18 mouse cellular contexts compared by ENCODE assay signal in the genomic region with DNA sequence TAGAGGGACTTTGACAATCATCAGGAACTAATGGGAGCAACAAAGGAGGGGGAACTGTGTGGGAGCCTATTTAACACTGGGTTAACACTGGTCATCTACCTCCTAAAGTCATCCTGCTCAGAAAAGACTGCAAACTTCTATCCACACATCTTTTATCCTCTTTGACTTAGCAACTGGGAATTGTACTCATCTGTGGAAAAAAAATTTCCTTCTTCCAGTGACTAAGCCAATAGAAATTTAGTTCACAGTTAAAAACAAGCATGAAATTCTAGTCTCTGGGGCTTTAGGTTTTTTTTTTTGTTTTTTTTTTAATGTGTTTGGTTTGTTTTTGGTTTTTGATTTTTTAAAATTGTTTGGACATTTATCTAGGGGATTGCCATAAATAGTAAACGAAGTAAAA.
DNase-seq lines count a peak whose midpoint lies in the region; ATAC-seq and TF ChIP-seq lines count a peak whose summit lies in the region.
"Had no signal": no experiment of that assay in that cellular context is flagged by ENCODE, and none has a peak within 500 bp of the region (broad histone marks: within the 10 kb centered on the region; RNA-seq: fewer than 3 reads in every experiment).

No protein-coding gene starts in this region.

- DNase-seq in lung, embryonic 14.5 days: no peak
- DNase-seq in lung, postnatal 14 days: no peak
- peak; percentile 70 for DNase-seq in Muller cell, postnatal 12 days (ENCODE audit: inconsistent ontology term)
- no peak for DNase-seq in layer of hippocampus, postnatal 10 days (ENCODE audit: low spot score in 2 of 2)
- no peak for DNase-seq in urinary bladder, adult 18-20 months (ENCODE audit: low spot score in 2 of 2)
- DNase-seq: cerebellum, adult 11 months; cerebellum, adult 2 months; cerebellum, adult 9-11 months; gastrocnemius, postnatal 36 days; heart, adult 2 months had no signal

- TF ChIP-seq CTCF in lung, embryonic 14.5 days (IDR thresholded peaks at IDR 0.05; ENCODE audit: low read depth): no peak
- TF ChIP-seq CTCF in embryonic fibroblast, embryonic 13.5 days (IDR thresholded peaks at IDR 0.05; ENCODE audit: borderline replicate concordance, insufficient read depth, low read length): no peak

- H3K36me3 ChIP-seq in lung, embryonic 14.5 days (ENCODE audit: insufficient read depth): no peaks in the 10 kb centered on the region
- H3K36me3 ChIP-seq: embryonic facial prominence, embryonic 13.5 days; heart, embryonic 10.5 days; heart, embryonic 13.5 days; hindbrain, embryonic 12.5 days had no signal

- no peaks in the 10 kb centered on the region for H3K9me3 ChIP-seq in lung, embryonic 14.5 days (ENCODE audit: low read depth, low read length)
- H3K9me3 ChIP-seq: embryonic facial prominence, embryonic 13.5 days; heart, embryonic 10.5 days; heart, embryonic 13.5 days; hindbrain, embryonic 12.5 days; hindbrain, embryonic 15.5 days had no signal

- H3K27me3 ChIP-seq in lung, embryonic 14.5 days (ENCODE audit: insufficient read depth, low read length): no peaks in the 10 kb centered on the region
- H3K27me3 ChIP-seq: embryonic facial prominence, embryonic 13.5 days; heart, embryonic 13.5 days; hindbrain, embryonic 12.5 days; hindbrain, embryonic 15.5 days had no signal

- ATAC-seq in lung, embryonic 14.5 days (ENCODE audit: insufficient read depth): no peak
- ATAC-seq: forebrain, embryonic 14.5 days; forebrain, postnatal 0 days had no signal

- TF ChIP-seq POLR2A in embryonic fibroblast, embryonic 13.5 days (IDR thresholded peaks at IDR 0.05; ENCODE audit: low read depth, low read length): no peak

- H3K9ac ChIP-seq in lung, embryonic 14.5 days: no peak overlapping the region
- H3K9ac ChIP-seq: embryonic facial prominence, embryonic 13.5 days; forebrain, postnatal 0 days; heart, embryonic 13.5 days; hindbrain, embryonic 12.5 days; hindbrain, embryonic 15.5 days had no signal

- H3K4me3 ChIP-seq in lung, embryonic 14.5 days (ENCODE audit: low read depth, low read length): no peak overlapping the region
- no peak overlapping the region for H3K4me3 ChIP-seq in embryonic fibroblast, embryonic 13.5 days (ENCODE audit: insufficient read depth, low read length)
- H3K4me3 ChIP-seq: embryonic facial prominence, embryonic 13.5 days; heart, adult 2 months; heart, embryonic 10.5 days; heart, embryonic 13.5 days; hindbrain, embryonic 12.5 days; hindbrain, embryonic 15.5 days had no signal

- H3K4me1 ChIP-seq in lung, embryonic 14.5 days (ENCODE audit: insufficient read depth): no peaks in the 10 kb centered on the region
- H3K4me1 ChIP-seq in embryonic fibroblast, embryonic 13.5 days (ENCODE audit: control insufficient read depth, insufficient read depth, low read length): peaks cover 3% of the 10 kb centered on the region; the same call in 1 of the 2 replicates
- H3K4me1 ChIP-seq: embryonic facial prominence, embryonic 13.5 days; heart, embryonic 10.5 days; hindbrain, embryonic 15.5 days had no signal

- WGBS in lung, embryonic 14.5 days: 78% methylated on average over 1 of the region's 1 CpGs

- H3K27ac ChIP-seq in lung, embryonic 14.5 days (ENCODE audit: low read depth): 0 out of 2 replicates have a peak overlapping the region, but pooled peaks have one; percentile 15
- H3K27ac ChIP-seq in embryonic fibroblast, embryonic 13.5 days (ENCODE audit: insufficient read depth, low read length): peak overlapping the region; percentile 67
- H3K27ac ChIP-seq: embryonic facial prominence, embryonic 13.5 days; heart, adult 2 months; heart, embryonic 10.5 days; heart, embryonic 13.5 days; hindbrain, embryonic 12.5 days; hindbrain, embryonic 15.5 days had no signal

- no peak overlapping the region for H3K4me2 ChIP-seq in lung, embryonic 14.5 days
- H3K4me2 ChIP-seq: heart, embryonic 13.5 days; hindbrain, embryonic 12.5 days had no signal
